Comparison of ENCODE assay signal across 25 mouse cellular contexts in the genomic region with DNA sequence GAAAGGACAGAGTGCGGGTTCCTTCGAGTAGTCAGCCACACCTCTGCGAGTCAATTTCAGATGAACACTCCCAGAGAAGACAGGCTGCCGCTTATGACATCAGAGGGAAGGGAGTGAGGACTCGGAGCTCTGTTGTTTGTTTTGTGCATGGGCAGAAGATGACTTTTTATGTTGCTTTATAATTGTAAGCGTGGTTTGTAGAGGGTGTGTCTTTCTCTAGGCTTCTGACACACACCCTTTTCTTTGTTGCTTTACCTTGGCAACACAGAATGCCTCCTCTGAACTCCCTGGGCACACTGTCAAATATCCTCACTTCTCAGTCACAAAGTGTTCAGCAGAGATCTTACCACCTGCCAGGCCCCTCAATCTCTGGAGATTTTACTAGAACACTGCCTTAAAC. TPM values are rescaled to one million over a fixed set of nuclear protein-coding genes. Genes with fewer than 3 reads are reported as not detected.
A peak's percentile ranks its signal among the peaks of the same experiment; 100 is the strongest.
DNase-seq lines count a peak whose midpoint lies in the region; ATAC-seq and TF ChIP-seq lines count a peak whose summit lies in the region.
"Had no signal": no experiment of that assay in that cellular context is flagged by ENCODE, and none has a peak within 500 bp of the region (broad histone marks: within the 10 kb centered on the region; RNA-seq: fewer than 3 reads in every experiment).

No protein-coding gene starts in this region.

- H3K36me3 ChIP-seq in forebrain, embryonic 10.5 days (replicated peaks) = peaks cover 45% of the 10 kb centered on the region
- no peaks in the 10 kb centered on the region for H3K36me3 ChIP-seq in forebrain, embryonic 11.5 days (ENCODE audit: control insufficient read depth, insufficient read depth, low read length)
- H3K36me3 ChIP-seq in intestine, embryonic 15.5 days = no peaks in the 10 kb centered on the region
- no peaks in the 10 kb centered on the region for H3K36me3 ChIP-seq in intestine, embryonic 16.5 days (ENCODE audit: control insufficient read depth, insufficient read depth, low read length)
- H3K36me3 ChIP-seq: hindbrain, embryonic 13.5 days; liver, embryonic 15.5 days; midbrain, embryonic 13.5 days; stomach, embryonic 15.5 days had no signal

- no peak for ATAC-seq in forebrain, embryonic 11.5 days (replicated peaks; ENCODE audit: low FRiP score)
- ATAC-seq in intestine, embryonic 15.5 days = peak; percentile 50; the same call in 1 of the 2 replicates
- ATAC-seq in intestine, embryonic 16.5 days = no peak
- ATAC-seq: forebrain, embryonic 13.5 days; midbrain, embryonic 13.5 days; Patski had no signal

- TF ChIP-seq POLR2A in cerebellum, adult 2 months (IDR thresholded peaks at IDR 0.05; ENCODE audit: borderline replicate concordance, insufficient read depth, low read length) = no peak

- no peaks in the 10 kb centered on the region for H3K27me3 ChIP-seq in forebrain, embryonic 10.5 days (ENCODE audit: poor library complexity, severe bottlenecking)
- H3K27me3 ChIP-seq in forebrain, embryonic 11.5 days (ENCODE audit: control insufficient read depth, insufficient read depth, low read length) = no peaks in the 10 kb centered on the region
- no peaks in the 10 kb centered on the region for H3K27me3 ChIP-seq in intestine, embryonic 15.5 days (replicated peaks)
- no peaks in the 10 kb centered on the region for H3K27me3 ChIP-seq in intestine, embryonic 16.5 days (replicated peaks; ENCODE audit: control insufficient read depth, insufficient read depth, low read length)
- no peaks in the 10 kb centered on the region for H3K27me3 ChIP-seq in cerebellum, adult 2 months (ENCODE audit: control insufficient read depth, insufficient read depth, low read length)
- H3K27me3 ChIP-seq: embryonic facial prominence, embryonic 15.5 days; forebrain, embryonic 13.5 days; hindbrain, embryonic 13.5 days; liver, embryonic 15.5 days; midbrain, embryonic 13.5 days; Patski; stomach, embryonic 15.5 days had no signal

- H3K4me1 ChIP-seq in forebrain, embryonic 10.5 days = peaks cover 51% of the 10 kb centered on the region
- peaks cover 23% of the 10 kb centered on the region for H3K4me1 ChIP-seq in forebrain, embryonic 11.5 days (replicated peaks; ENCODE audit: control insufficient read depth, insufficient read depth, low read length)
- H3K4me1 ChIP-seq in intestine, embryonic 15.5 days (replicated peaks) = peaks cover 10% of the 10 kb centered on the region
- peaks cover 8% of the 10 kb centered on the region; the same call in 1 of the 2 replicates for H3K4me1 ChIP-seq in intestine, embryonic 16.5 days (ENCODE audit: control insufficient read depth, insufficient read depth, low read length)
- no peaks in the 10 kb centered on the region for H3K4me1 ChIP-seq in cerebellum, adult 2 months (ENCODE audit: control insufficient read depth, insufficient read depth, low read length)
- H3K4me1 ChIP-seq: liver, embryonic 15.5 days had no signal

- H3K27ac ChIP-seq in forebrain, embryonic 10.5 days = 0 out of 2 replicates have a peak overlapping the region, but pooled peaks have one; percentile 12
- no peak overlapping the region for H3K27ac ChIP-seq in forebrain, embryonic 11.5 days (ENCODE audit: low read depth, low read length)
- H3K27ac ChIP-seq in intestine, embryonic 15.5 days = no peak overlapping the region
- H3K27ac ChIP-seq in intestine, embryonic 16.5 days (ENCODE audit: low read length) = no peak overlapping the region
- no peak overlapping the region for H3K27ac ChIP-seq in cerebellum, adult 2 months (ENCODE audit: insufficient read depth, low read length)
- H3K27ac ChIP-seq: embryonic facial prominence, embryonic 15.5 days; heart, adult 2 months; hindbrain, embryonic 13.5 days; liver, embryonic 15.5 days; macrophage; midbrain, embryonic 13.5 days; stomach, embryonic 15.5 days had no signal

- 91% methylated on average over 6 of the region's 6 CpGs for WGBS in forebrain, embryonic 10.5 days
- 83% methylated on average over 6 of the region's 6 CpGs for WGBS in forebrain, embryonic 11.5 days
- 78% methylated on average over 6 of the region's 6 CpGs for WGBS in intestine, embryonic 15.5 days
- 70% methylated on average over 6 of the region's 6 CpGs for WGBS in intestine, embryonic 16.5 days
- WGBS in cerebellum, adult 2 months = 64% methylated on average over 6 of the region's 6 CpGs

- H3K4me2 ChIP-seq in forebrain, embryonic 11.5 days (ENCODE audit: low read depth, low read length, severe bottlenecking) = no peak overlapping the region
- H3K4me2 ChIP-seq in intestine, embryonic 15.5 days (replicated peaks) = no peak overlapping the region
- H3K4me2 ChIP-seq in intestine, embryonic 16.5 days (ENCODE audit: low read depth, low read length) = no peak overlapping the region
- H3K4me2 ChIP-seq: embryonic facial prominence, embryonic 15.5 days; forebrain, embryonic 13.5 days; hindbrain, embryonic 13.5 days; liver, embryonic 15.5 days; midbrain, embryonic 13.5 days; stomach, embryonic 15.5 days had no signal

- H3K4me3 ChIP-seq in forebrain, embryonic 10.5 days = no peak overlapping the region
- H3K4me3 ChIP-seq in forebrain, embryonic 11.5 days (ENCODE audit: low read depth, low read length) = no peak overlapping the region
- no peak overlapping the region for H3K4me3 ChIP-seq in intestine, embryonic 15.5 days (replicated peaks)
- no peak overlapping the region for H3K4me3 ChIP-seq in intestine, embryonic 16.5 days (ENCODE audit: low read length)
- H3K4me3 ChIP-seq in cerebellum, adult 2 months (replicated peaks; ENCODE audit: insufficient read depth, low read depth, low read length) = no peak overlapping the region
- H3K4me3 ChIP-seq: embryonic facial prominence, embryonic 15.5 days; forebrain, embryonic 13.5 days; heart, adult 2 months; hindbrain, embryonic 13.5 days; liver, embryonic 15.5 days; midbrain, embryonic 13.5 days; myocyte; stomach, embryonic 15.5 days had no signal

- no peaks in the 10 kb centered on the region for H3K9me3 ChIP-seq in forebrain, embryonic 10.5 days
- H3K9me3 ChIP-seq in forebrain, embryonic 11.5 days (ENCODE audit: control insufficient read depth, low read length) = no peaks in the 10 kb centered on the region
- H3K9me3 ChIP-seq in intestine, embryonic 15.5 days = no peaks in the 10 kb centered on the region
- no peaks in the 10 kb centered on the region for H3K9me3 ChIP-seq in intestine, embryonic 16.5 days (ENCODE audit: control insufficient read depth, low read length)
- H3K9me3 ChIP-seq: embryonic facial prominence, embryonic 15.5 days; forebrain, embryonic 13.5 days; hindbrain, embryonic 13.5 days; liver, embryonic 15.5 days; midbrain, embryonic 13.5 days; stomach, embryonic 15.5 days had no signal

- TF ChIP-seq CTCF in cerebellum, adult 2 months (IDR thresholded peaks at IDR 0.05; ENCODE audit: borderline replicate concordance, insufficient read depth, low read depth, low read length) = no peak

- H3K9ac ChIP-seq in forebrain, embryonic 11.5 days (ENCODE audit: low read length) = no peak overlapping the region
- H3K9ac ChIP-seq in intestine, embryonic 15.5 days = no peak overlapping the region
- H3K9ac ChIP-seq in intestine, embryonic 16.5 days (ENCODE audit: low read depth, low read length) = no peak overlapping the region
- H3K9ac ChIP-seq: embryonic facial prominence, embryonic 15.5 days; forebrain, embryonic 13.5 days; hindbrain, embryonic 13.5 days; liver, embryonic 15.5 days; midbrain, embryonic 13.5 days; stomach, embryonic 15.5 days had no signal

- DNase-seq in forebrain, embryonic 10.5 days (ENCODE audit: extremely low spot score, low spot score) = no peak
- DNase-seq in forebrain, embryonic 11.5 days (ENCODE audit: low spot score) = no peak
- DNase-seq in T-cell, adult 2 months (ENCODE audit: low spot score) = peak; percentile 65
- DNase-seq in skeletal muscle tissue, adult 2 months (ENCODE audit: low read depth, low spot score) = peak; percentile 57
- DNase-seq in cerebellum, adult 2 months = no peak
- DNase-seq in cerebellum, postnatal 14 days = no peak
- DNase-seq: adrenal gland, postnatal 36 days; cerebellum, adult 9-11 months; embryo, embryonic 11 days; heart, adult 2 months; kidney, adult 18-20 months; kidney, postnatal 14 days; layer of hippocampus, adult 9-11 months; right cerebral cortex, adult 18-20 months had no signal

RNA-seq across cellular contexts. Expression of a gene that starts 36.8 kb away (rescaled TPM):
- polyA plus RNA-seq in forebrain, embryonic 10.5 days (2016; fragmentation: Nextera tagmentation; extraction: Ambion mirVana) = 0.05 TPM in 1 of 2 replicates, not detected in the other
- 0.07 TPM in 1 of 2 replicates, not detected in the other for polyA plus RNA-seq in forebrain, embryonic 11.5 days (2014; fragmentation: Nextera tagmentation; extraction: Ambion mirVana)
- 0.05 TPM in 1 of 2 replicates, not detected in the other for polyA plus RNA-seq in intestine, embryonic 15.5 days (2015; fragmentation: Nextera tagmentation; extraction: Ambion mirVana)
- 0.09 and 0.13 TPM in 2 replicates for polyA plus RNA-seq in intestine, embryonic 16.5 days (2015; fragmentation: Nextera tagmentation; extraction: Ambion mirVana)
- 0.10 and 0.13 TPM in 2 replicates for polyA plus RNA-seq in cerebellum, adult 2 months (2012; rRNA removed)
- polyA plus RNA-seq: hindbrain, embryonic 13.5 days; midbrain, embryonic 13.5 days; myocyte; Patski had no signal

RNA-seq across cellular contexts. Expression of a gene that starts 43.9 kb away (rescaled TPM):
- 3.2 and 3.3 TPM in 2 replicates for polyA plus RNA-seq in forebrain, embryonic 10.5 days (2016; fragmentation: Nextera tagmentation; extraction: Ambion mirVana)
- polyA plus RNA-seq in forebrain, embryonic 11.5 days (2014; fragmentation: Nextera tagmentation; extraction: Ambion mirVana) = 5.1 and 5.3 TPM in 2 replicates
- 4.4 and 4.5 TPM in 2 replicates for polyA plus RNA-seq in intestine, embryonic 15.5 days (2015; fragmentation: Nextera tagmentation; extraction: Ambion mirVana)
- 3.0 and 3.2 TPM in 2 replicates for polyA plus RNA-seq in intestine, embryonic 16.5 days (2015; fragmentation: Nextera tagmentation; extraction: Ambion mirVana)
- polyA plus RNA-seq in cerebellum, adult 2 months (2012; rRNA removed) = 4.5 and 4.6 TPM in 2 replicates

Comparison
In these comparisons a context has a peak if more than half of its experiments do, and no peak if none do; other contexts are left out.
1. DNase-seq: peak in T-cell, adult 2 months (single experiment) and skeletal muscle tissue, adult 2 months (single experiment); none in forebrain, embryonic 10.5 days (single experiment), forebrain, embryonic 11.5 days (single experiment), cerebellum, adult 2 months (0 of 2) and cerebellum, postnatal 14 days (0 of 2).